Mouse (Mus musculus) liver, postnatal 0 days (tissue): Measurements from ENCODE around the gene Atp7a.

Experiments used
- CTCF ChIP-seq: sonication (generic); IDR thresholded peaks from 2 replicates; pipeline ENCODE4 v1.5.1; 2016; ENCODE audit warnings: antibody characterized with exemption, low read depth
- EP300 ChIP-seq: IDR thresholded peaks from 2 replicates; pipeline ENCODE4 v1.6.1; 2016; ENCODE audit warnings: antibody characterized with exemption, low read depth, mild to moderate bottlenecking

DNA sequence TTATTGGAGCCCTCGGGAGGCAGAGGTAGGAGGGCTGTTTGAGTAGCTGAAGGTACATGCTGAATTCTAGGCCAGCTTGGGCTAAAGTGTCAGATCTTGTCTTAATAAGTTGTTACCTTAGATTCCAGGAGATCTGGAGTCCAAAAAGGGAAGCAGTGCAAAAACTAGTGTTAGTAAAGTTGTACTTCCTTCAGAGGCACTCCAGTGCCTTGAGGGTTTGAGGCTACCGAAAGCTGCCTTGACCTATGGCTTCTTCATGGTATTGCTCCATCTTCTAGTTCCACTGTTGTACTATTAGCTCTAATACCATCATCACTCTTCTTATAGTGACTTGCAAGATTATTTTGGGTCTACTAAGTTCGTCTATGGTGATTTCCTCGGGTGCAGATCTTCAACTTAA lies 102.8 kb downstream of the Atp7a start:
- TF ChIP-seq CTCF (no peak), EP300 (no peak)
